Mouse (Mus musculus): ENCODE results near the gene Calhm3.

DNA sequence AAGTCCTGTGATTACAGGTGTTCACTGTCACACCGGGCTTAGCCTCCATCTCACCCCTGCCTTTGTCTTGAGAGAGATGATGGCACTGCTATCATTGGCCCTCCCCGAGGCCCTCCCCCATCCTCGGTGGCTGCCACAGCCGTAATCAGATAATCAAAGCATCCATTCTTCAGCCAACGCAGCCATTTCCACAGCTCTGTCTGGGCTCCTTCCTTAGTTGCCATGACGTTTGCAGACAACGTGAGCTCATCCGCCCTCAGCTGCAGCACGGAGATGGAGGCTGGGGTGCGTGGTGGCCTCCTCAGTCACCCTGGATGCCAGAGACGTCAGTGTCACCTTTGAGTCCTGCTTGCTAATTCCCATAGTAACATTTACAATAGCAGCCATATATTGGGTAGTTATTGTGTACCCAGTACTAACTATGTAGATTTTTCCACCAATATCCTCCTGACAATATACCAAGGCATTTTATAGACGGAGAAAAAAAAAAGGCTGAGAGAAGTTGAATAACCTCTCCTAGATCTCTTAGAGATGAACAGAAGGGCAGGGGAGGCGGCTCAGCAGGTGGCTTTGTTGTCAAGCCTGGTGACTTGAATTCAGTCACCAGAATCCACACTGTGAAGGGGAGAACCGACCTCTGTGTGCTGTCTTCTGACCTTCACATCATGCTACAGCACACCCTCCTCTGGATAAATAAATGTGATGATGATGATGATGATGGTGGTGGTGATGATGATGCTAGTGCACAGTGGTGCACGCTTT lies 29.1 kb upstream of the Calhm3 start:
- TF ChIP-seq CTCF (IDR thresholded peaks at IDR 0.05; ENCODE audit: low read depth) (no peak), EP300 (IDR thresholded peaks at IDR 0.05; ENCODE audit: low read depth) (no peak)

Measured in liver, postnatal 0 days (tissue).